Mouse (Mus musculus): ENCODE results near the gene Sfmbt1.
"Not testable (repeated sequence)": the region's sequence is repeated elsewhere in the genome, so short reads cannot be mapped to it uniquely, and the experiment has no call there.

The Sfmbt1 gene

GRCm38 (mm10) chr14:30716051-30716952 is 1.7 kb downstream of the Sfmbt1 start:
- peak; percentile 3 for DNase-seq (ENCODE audit: low read depth, low spot score)

- DNase-seq (ENCODE audit: low read depth, low spot score) = peak; percentile 9
Measured at GRCm38 (mm10) chr14:30716953-30717285, 2.3 kb downstream of the Sfmbt1 start.

GRCm38 (mm10) chr14:30718696-30719095 is 4.0 kb downstream of the Sfmbt1 start:
- DNase-seq (ENCODE audit: low read depth, low spot score) = not testable (repeated sequence)

GRCm38 (mm10) chr14:30719514-30719913 is 4.9 kb downstream of the Sfmbt1 start:
- DNase-seq (ENCODE audit: low read depth, low spot score) = no peak

- no peak for DNase-seq (ENCODE audit: low read depth, low spot score)
Measured at GRCm38 (mm10) chr14:30721850-30722249, 7.2 kb downstream of the Sfmbt1 start.

GRCm38 (mm10) chr14:30722406-30722805 is 7.8 kb downstream of the Sfmbt1 start:
- DNase-seq (ENCODE audit: low read depth, low spot score) = no peak

GRCm38 (mm10) chr14:30731896-30732295 is 17.2 kb downstream of the Sfmbt1 start:
- no peak for DNase-seq (ENCODE audit: low read depth, low spot score)

GRCm38 (mm10) chr14:30734665-30735064 is 20.0 kb downstream of the Sfmbt1 start:
- DNase-seq (ENCODE audit: low read depth, low spot score) = no peak

GRCm38 (mm10) chr14:30735810-30736209 is 21.2 kb downstream of the Sfmbt1 start:
- no peak for DNase-seq (ENCODE audit: low read depth, low spot score)

- DNase-seq (ENCODE audit: low read depth, low spot score) = no peak
Measured at GRCm38 (mm10) chr14:30736413-30736812, 21.8 kb downstream of the Sfmbt1 start.

GRCm38 (mm10) chr14:30743891-30744290 is 29.2 kb downstream of the Sfmbt1 start:
- DNase-seq (ENCODE audit: low read depth, low spot score) = no peak

GRCm38 (mm10) chr14:30746160-30746559 is 31.5 kb downstream of the Sfmbt1 start:
- DNase-seq (ENCODE audit: low read depth, low spot score) = no peak

- no peak for DNase-seq (ENCODE audit: low read depth, low spot score)
Measured at GRCm38 (mm10) chr14:30757239-30757638, 42.6 kb downstream of the Sfmbt1 start.

GRCm38 (mm10) chr14:30761211-30761610 is 46.6 kb downstream of the Sfmbt1 start:
- no peak for DNase-seq (ENCODE audit: low read depth, low spot score)

GRCm38 (mm10) chr14:30762131-30762903 is 47.7 kb downstream of the Sfmbt1 start:
- no peak for DNase-seq (ENCODE audit: low read depth, low spot score)

GRCm38 (mm10) chr14:30762904-30763568 is 48.4 kb downstream of the Sfmbt1 start:
- no peak for DNase-seq (ENCODE audit: low read depth, low spot score)

GRCm38 (mm10) chr14:30784614-30785013 is 70.0 kb downstream of the Sfmbt1 start:
- DNase-seq (ENCODE audit: low read depth, low spot score) = no peak

GRCm38 (mm10) chr14:30789471-30789870 is 74.8 kb downstream of the Sfmbt1 start:
- DNase-seq (ENCODE audit: low read depth, low spot score) = no peak

GRCm38 (mm10) chr14:30792871-30793270 is 78.2 kb downstream of the Sfmbt1 start:
- no peak for DNase-seq (ENCODE audit: low read depth, low spot score)

- no peak for DNase-seq (ENCODE audit: low read depth, low spot score)
Measured at GRCm38 (mm10) chr14:30801756-30802155, 87.1 kb downstream of the Sfmbt1 start.

- DNase-seq (ENCODE audit: low read depth, low spot score) = no peak
Measured at GRCm38 (mm10) chr14:30821136-30821535, 106.5 kb downstream of the Sfmbt1 start.

- DNase-seq (ENCODE audit: low read depth, low spot score) = no peak
Measured at GRCm38 (mm10) chr14:30824456-30824995, 109.9 kb downstream of the Sfmbt1 start.
